Mouse (Mus musculus): ENCODE measurements at regions not wholly inside any gene's neighbourhood (a gene's known extent, or its start where the extent isn't known, plus 50 kb on each side); places are given as distances from the start of the nearest gene placed in this dataset.

- no peak for TF ChIP-seq CTCF (IDR thresholded peaks at IDR 0.05; ENCODE audit: borderline replicate concordance, insufficient read depth, low read length)
- no peak for TF ChIP-seq POLR2A (IDR thresholded peaks at IDR 0.05; ENCODE audit: low read depth, low read length)
Measured at GRCm38 (mm10) chr13:45169716-45170115, 91.2 kb downstream of the Gm9817 start.
